Mouse (Mus musculus): Measurements from ENCODE around the gene Shank2. TPM values are rescaled to one million over a fixed set of nuclear protein-coding genes. Genes with fewer than 3 reads are reported as not detected.
A peak's percentile ranks its signal among the peaks of the same experiment; 100 is the strongest.

Shank2 gene
- total and polyA plus RNA-seq, 3 experiments: not detected

DNA sequence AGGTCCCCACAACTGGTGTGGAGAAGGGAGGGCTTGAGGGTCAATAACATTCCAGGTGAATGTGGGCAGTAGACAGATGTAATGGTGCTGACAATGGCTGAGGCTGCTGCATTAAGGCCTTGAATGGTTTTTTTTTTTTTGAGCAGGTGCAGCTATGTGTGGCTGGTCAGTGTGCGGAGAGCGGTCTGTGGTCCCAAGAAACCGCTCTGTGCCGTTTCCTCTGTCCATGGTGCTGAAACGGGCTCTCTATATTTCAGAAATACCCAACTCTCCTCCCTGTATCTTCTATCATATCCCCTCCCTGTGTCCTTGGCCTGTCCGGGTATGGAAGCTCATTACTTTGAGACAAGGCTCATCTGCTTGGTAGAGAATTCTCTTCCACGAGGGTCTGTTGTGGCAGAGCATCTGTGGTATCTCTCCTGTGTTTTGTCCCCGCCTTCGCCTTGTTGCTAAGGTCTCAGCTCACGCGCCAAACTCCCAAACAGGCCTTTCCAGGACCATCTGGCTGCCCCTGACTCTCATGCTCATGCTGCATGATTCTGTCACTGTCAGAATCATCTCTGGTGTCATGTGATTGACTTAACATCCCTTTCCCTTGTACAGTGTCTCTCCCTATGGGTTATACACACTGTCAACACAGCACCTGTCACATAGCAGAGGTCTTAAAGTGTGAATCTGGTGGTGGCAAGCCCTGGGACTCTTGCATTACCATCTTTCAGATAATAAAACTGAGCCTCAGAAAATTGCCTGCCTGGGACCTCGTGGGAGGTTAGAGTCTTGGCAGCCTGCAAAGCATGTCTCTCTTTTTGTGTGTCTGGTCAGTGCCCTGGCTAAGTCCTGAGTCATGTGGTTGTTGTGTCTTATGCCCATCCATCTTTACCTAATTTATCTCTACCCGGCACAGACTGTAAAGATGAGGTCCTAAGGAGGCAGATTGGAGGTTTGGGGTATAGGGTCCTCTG lies 292.8 kb downstream of the Shank2 start:
- Histone ChIP-seq H3K79me2 (ENCODE audit: control insufficient read depth, insufficient read depth, low read length, poor library complexity) (no peaks in the 10 kb centered on the region), H3K27me3 (ENCODE audit: control insufficient read depth in 1 of 2, insufficient read depth in 2 of 2, low read length in 2 of 2) (no peaks in the 10 kb centered on the region), H3K4me3 (ENCODE audit: control insufficient read depth in 1 of 2, insufficient read depth in 1 of 2, low read depth in 2 of 2, low read length in 2 of 2) (no peak overlapping the region), H3K36me3 (ENCODE audit: control insufficient read depth in 1 of 2, insufficient read depth in 2 of 2, low read length in 2 of 2) (no peaks in the 10 kb centered on the region), H3K27ac (ENCODE audit: control insufficient read depth, low read depth, low read length) (no peak overlapping the region), H3K9ac (ENCODE audit: control insufficient read depth, low read depth, low read length, poor library complexity, severe bottlenecking) (no peak overlapping the region), H3K9me3 (replicated peaks; ENCODE audit: insufficient read depth, low read length) (no peaks in the 10 kb centered on the region), H3K4me1 (ENCODE audit: control insufficient read depth in 1 of 2, insufficient read depth in 2 of 2, low read length in 2 of 2) (no peaks in the 10 kb centered on the region)
- DNase-seq (ENCODE audit: low read depth, low spot score): peak; percentile 16
- TF ChIP-seq MAZ (IDR thresholded peaks at IDR 0.05; ENCODE audit: low read depth, low read length): no peak

DNA sequence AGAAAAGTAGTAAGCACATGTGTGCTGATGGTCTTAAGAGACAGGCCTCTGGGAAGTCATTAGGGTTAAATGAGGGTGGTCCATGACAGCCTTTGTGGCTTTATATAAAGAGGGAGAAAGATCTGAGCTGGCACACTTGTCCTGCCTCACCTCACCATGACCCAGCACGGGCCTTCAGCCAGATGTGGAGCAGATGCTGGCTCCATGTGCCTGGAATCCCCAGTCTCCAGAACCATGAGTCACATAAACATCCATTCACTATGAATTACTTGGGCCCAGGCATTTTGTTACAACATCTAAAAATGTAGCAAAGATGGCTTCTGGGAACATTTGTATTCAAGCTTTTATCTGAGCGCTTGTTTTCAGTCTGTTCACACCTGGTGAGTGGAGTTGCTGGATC lies 297.6 kb downstream of the Shank2 start:
- no peaks in the 10 kb centered on the region for H3K27me3 ChIP-seq (ENCODE audit: control insufficient read depth in 1 of 2, insufficient read depth in 2 of 2, low read length in 2 of 2)
- H3K4me1 ChIP-seq (ENCODE audit: control insufficient read depth in 1 of 2, insufficient read depth in 2 of 2, low read length in 2 of 2): no peaks in the 10 kb centered on the region
- TF ChIP-seq EP300 (IDR thresholded peaks at IDR 0.05; ENCODE audit: low read depth in 1 of 2, low read length in 2 of 2) (no peak), SMC3 (IDR thresholded peaks at IDR 0.05; ENCODE audit: low read depth, low read length) (no peak), ZC3H11A (IDR thresholded peaks at IDR 0.05; ENCODE audit: low read depth, low read length) (no peak), RCOR1 (IDR thresholded peaks at IDR 0.05; ENCODE audit: low read depth, low read length) (no peak), ETS1 (IDR thresholded peaks at IDR 0.05; ENCODE audit: low read depth, low read length) (no peak), POLR2AphosphoS2 (IDR thresholded peaks at IDR 0.05; ENCODE audit: low read length) (no peak)
- no peaks in the 10 kb centered on the region for H3K9me3 ChIP-seq (replicated peaks; ENCODE audit: insufficient read depth, low read length)
- H3K4me3 ChIP-seq (ENCODE audit: control insufficient read depth in 1 of 2, insufficient read depth in 1 of 2, low read depth in 2 of 2, low read length in 2 of 2): no peak overlapping the region
- no peak overlapping the region for H3K27ac ChIP-seq (ENCODE audit: control insufficient read depth, low read depth, low read length)
- H3K9ac ChIP-seq (ENCODE audit: control insufficient read depth, low read depth, low read length, poor library complexity, severe bottlenecking): no peak overlapping the region
- no peaks in the 10 kb centered on the region for H3K79me2 ChIP-seq (ENCODE audit: control insufficient read depth, insufficient read depth, low read length, poor library complexity)
- DNase-seq (ENCODE audit: low read depth, low spot score): no peak
- H3K36me3 ChIP-seq (ENCODE audit: control insufficient read depth in 1 of 2, insufficient read depth in 2 of 2, low read length in 2 of 2): no peaks in the 10 kb centered on the region

DNA sequence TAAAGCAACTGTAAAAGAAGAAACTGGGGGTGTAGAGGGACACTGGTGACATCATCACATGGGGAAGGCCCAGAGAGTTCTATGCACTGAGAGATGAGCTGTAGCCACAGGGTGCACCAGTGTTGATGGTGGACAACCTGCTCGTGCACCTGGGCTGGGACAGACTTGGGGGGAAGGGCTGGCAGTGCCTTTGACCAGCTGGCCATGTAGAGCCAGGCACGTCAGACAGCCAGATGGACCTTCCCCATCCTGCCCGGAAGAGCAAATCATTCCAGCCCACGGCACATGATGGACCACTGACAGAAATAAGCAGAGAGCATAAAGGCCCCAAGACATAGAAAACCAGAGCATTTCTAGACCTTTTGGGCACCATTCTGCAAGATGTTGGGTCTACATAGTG lies 299.9 kb downstream of the Shank2 start:
- no peaks in the 10 kb centered on the region for H3K9me3 ChIP-seq (replicated peaks; ENCODE audit: insufficient read depth, low read length)
- H3K36me3 ChIP-seq (ENCODE audit: control insufficient read depth in 1 of 2, insufficient read depth in 2 of 2, low read length in 2 of 2): no peaks in the 10 kb centered on the region
- DNase-seq (ENCODE audit: low read depth, low spot score): no peak
- H3K79me2 ChIP-seq (ENCODE audit: control insufficient read depth, insufficient read depth, low read length, poor library complexity): no peaks in the 10 kb centered on the region
- no peak overlapping the region for H3K27ac ChIP-seq (ENCODE audit: control insufficient read depth, low read depth, low read length)
- H3K4me1 ChIP-seq (ENCODE audit: control insufficient read depth in 1 of 2, insufficient read depth in 2 of 2, low read length in 2 of 2): no peaks in the 10 kb centered on the region
- no peak for TF ChIP-seq CHD2 (IDR thresholded peaks at IDR 0.05; ENCODE audit: low read length)
- TF ChIP-seq RAD21 (IDR thresholded peaks at IDR 0.05; ENCODE audit: low read depth, low read length): no peak
- TF ChIP-seq ZMIZ1 (IDR thresholded peaks at IDR 0.05; ENCODE audit: low read depth, low read length): no peak
- TF ChIP-seq ZC3H11A (IDR thresholded peaks at IDR 0.05; ENCODE audit: low read depth, low read length): no peak
- no peak for TF ChIP-seq UBTF (IDR thresholded peaks at IDR 0.05; ENCODE audit: borderline replicate concordance, insufficient read depth, low read depth, low read length)
- H3K27me3 ChIP-seq (ENCODE audit: control insufficient read depth in 1 of 2, insufficient read depth in 2 of 2, low read length in 2 of 2): no peaks in the 10 kb centered on the region
- H3K4me3 ChIP-seq (ENCODE audit: control insufficient read depth in 1 of 2, insufficient read depth in 1 of 2, low read depth in 2 of 2, low read length in 2 of 2): no peak overlapping the region
- H3K9ac ChIP-seq (ENCODE audit: control insufficient read depth, low read depth, low read length, poor library complexity, severe bottlenecking): no peak overlapping the region
